Mouse (Mus musculus) MEL (cell line): ENCODE measurements at regions not wholly inside any gene's neighbourhood (a gene's known extent, or its start where the extent isn't known, plus 50 kb on each side); places are given as distances from the start of the nearest gene placed in this dataset.

Experiments used
- DNase-seq: peaks from one replicate; pipeline ENCODE4 v3.0.0; 2011; ENCODE audit warnings: low read depth, low spot score
- H3K27ac ChIP-seq: 2 replicates; pipeline ENCODE4 v1.5.1; 2012; ENCODE audit warnings: low read depth, mild to moderate bottlenecking, control low read depth, low read length, moderate library complexity; ENCODE audit not compliant: control insufficient read depth
- H3K27me3 ChIP-seq, 2 experiments: fragments of 150-350 bp in 1 of 2; sonication (generic) in 1 of 2; 2 replicates each; pipeline ENCODE4 v1.6.1; 2012; ENCODE audit warnings: low read length in 2 of 2, mild to moderate bottlenecking in 2 of 2, improper control_type of control experiment in 1 of 2, moderate library complexity in 1 of 2; ENCODE audit not compliant: insufficient read depth in 2 of 2, control insufficient read depth in 1 of 2
- H3K36me3 ChIP-seq, 2 experiments: 2 replicates each; pipeline ENCODE4 v1.6.1; 2012 to 2014; ENCODE audit warnings: low read length in 2 of 2, improper control_type of control experiment in 1 of 2, inconsistent platforms in 1 of 2, mild to moderate bottlenecking in 1 of 2; ENCODE audit not compliant: insufficient read depth in 2 of 2, control insufficient read depth in 1 of 2
- H3K4me1 ChIP-seq, 2 experiments: fragments of 150-350 bp in 1 of 2; sonication (generic) in 1 of 2; 2 replicates each; pipeline ENCODE4 v1.6.1; 2012; ENCODE audit warnings: low read length in 2 of 2, improper control_type of control experiment in 1 of 2, mild to moderate bottlenecking in 1 of 2; ENCODE audit not compliant: insufficient read depth in 2 of 2, control insufficient read depth in 1 of 2
- H3K4me3 ChIP-seq, 2 experiments: fragments of 150-350 bp in 1 of 2; sonication (generic) in 1 of 2; 2 replicates each; pipeline ENCODE4 v1.5.1; 2012; ENCODE audit warnings: low read depth in 2 of 2, low read length in 2 of 2, mild to moderate bottlenecking in 2 of 2, moderate library complexity in 2 of 2, control low read depth in 1 of 2, improper control_type of control experiment in 1 of 2; ENCODE audit not compliant: control insufficient read depth in 1 of 2, insufficient read depth in 1 of 2
- H3K79me2 ChIP-seq: 2 replicates; pipeline ENCODE4 v1.6.1; 2012; ENCODE audit warnings: mild to moderate bottlenecking, low read length, moderate library complexity; ENCODE audit not compliant: control insufficient read depth, poor library complexity, insufficient read depth
- H3K9ac ChIP-seq: 2 replicates; pipeline ENCODE4 v1.6.1; 2012; ENCODE audit warnings: low read depth, mild to moderate bottlenecking, control low read depth, low read length, moderate library complexity; ENCODE audit not compliant: control insufficient read depth, poor library complexity, severe bottlenecking
- H3K9me3 ChIP-seq: fragments of 150-350 bp; sonication (generic); replicated peaks from 2 replicates; pipeline ENCODE4 v1.6.1; 2012; ENCODE audit warnings: mild to moderate bottlenecking, low read length, improper control_type of control experiment, moderate library complexity; ENCODE audit not compliant: insufficient read depth
- CHD1 ChIP-seq: IDR thresholded peaks from 2 replicates; pipeline ENCODE4 v1.6.1; 2012; ENCODE audit warnings: low read depth, mild to moderate bottlenecking, inconsistent platforms, low read length, improper control_type of control experiment
- CHD2 ChIP-seq: IDR thresholded peaks from 2 replicates; pipeline ENCODE4 v1.6.1; 2011; ENCODE audit warnings: low read length, improper control_type of control experiment
- CTCF ChIP-seq, 3 experiments: IDR thresholded peaks in 2 of 3; conservative IDR thresholded peaks in 1 of 3; 2 replicates each; pipeline ENCODE4 v1.5.1; 2011 to 2012; ENCODE audit warnings: low read length in 3 of 3, low read depth in 2 of 3, mild to moderate bottlenecking in 2 of 3, improper control_type of control experiment in 1 of 3, inconsistent platforms in 1 of 3, mixed read lengths in 1 of 3, moderate library complexity in 1 of 3; ENCODE audit not compliant: control insufficient read depth in 1 of 3, insufficient read depth in 1 of 3, poor library complexity in 1 of 3, severe bottlenecking in 1 of 3
- ELF1 ChIP-seq: IDR thresholded peaks from 2 replicates; pipeline ENCODE4 v1.6.1; 2014; ENCODE audit warnings: low read depth, mild to moderate bottlenecking, inconsistent platforms, low read length, improper control_type of control experiment, moderate library complexity
- ETS1 ChIP-seq: IDR thresholded peaks from 2 replicates; pipeline ENCODE4 v1.6.1; 2012; ENCODE audit warnings: low read depth, mild to moderate bottlenecking, inconsistent platforms, low read length, improper control_type of control experiment, moderate library complexity
- GABPA ChIP-seq: IDR thresholded peaks from 2 replicates; pipeline ENCODE4 v1.6.1; 2012; ENCODE audit warnings: low read depth, mild to moderate bottlenecking, inconsistent platforms, low read length, improper control_type of control experiment, moderate library complexity
- GATA1 ChIP-seq: IDR thresholded peaks from 2 replicates; pipeline ENCODE4 v1.6.1; 2011; ENCODE audit warnings: low read depth, low read length, improper control_type of control experiment
- MAFK ChIP-seq: IDR thresholded peaks from 2 replicates; pipeline ENCODE4 v1.6.1; 2011; ENCODE audit warnings: low read depth, mild to moderate bottlenecking, low read length, improper control_type of control experiment, borderline replicate concordance
- MAZ ChIP-seq: IDR thresholded peaks from 2 replicates; pipeline ENCODE4 v1.6.1; 2012; ENCODE audit warnings: low read depth, mild to moderate bottlenecking, inconsistent platforms, low read length, improper control_type of control experiment
- MEF2A ChIP-seq: IDR thresholded peaks from 2 replicates; pipeline ENCODE4 v1.6.1; 2014; ENCODE audit warnings: low read depth, mild to moderate bottlenecking, inconsistent platforms, low read length, improper control_type of control experiment; ENCODE audit not compliant: poor library complexity, insufficient replicate concordance, severe bottlenecking; ENCODE audit errors: extremely low read depth
- MYC ChIP-seq: IDR thresholded peaks from 2 replicates; pipeline ENCODE4 v1.6.1; 2011; ENCODE audit warnings: low read depth, mild to moderate bottlenecking, low read length, improper control_type of control experiment, moderate library complexity
- POLR2A ChIP-seq, 2 experiments: IDR thresholded peaks; 2 replicates each; pipeline ENCODE4 v1.6.1; 2011 to 2012; ENCODE audit warnings: low read length in 2 of 2, mild to moderate bottlenecking in 2 of 2, control low read depth in 1 of 2, improper control_type of control experiment in 1 of 2, low read depth in 1 of 2, moderate library complexity in 1 of 2; ENCODE audit not compliant: control insufficient read depth in 1 of 2, insufficient read depth in 1 of 2, poor library complexity in 1 of 2
- POLR2AphosphoS5 ChIP-seq: IDR thresholded peaks from 2 replicates; pipeline ENCODE4 v1.6.1; 2012; ENCODE audit warnings: low read depth, borderline replicate concordance, mild to moderate bottlenecking, inconsistent platforms, low read length, moderate library complexity, mixed read lengths
- RAD21 ChIP-seq: IDR thresholded peaks from 2 replicates; pipeline ENCODE4 v1.6.1; 2011; ENCODE audit warnings: mild to moderate bottlenecking, low read depth, low read length, improper control_type of control experiment
- SIN3A ChIP-seq: IDR thresholded peaks from 2 replicates; pipeline ENCODE4 v1.6.1; 2012; ENCODE audit warnings: low read length, improper control_type of control experiment, inconsistent platforms
- SMC3 ChIP-seq: IDR thresholded peaks from 2 replicates; pipeline ENCODE4 v1.6.1; 2011; ENCODE audit warnings: low read depth, low read length, improper control_type of control experiment
- TAL1 ChIP-seq: IDR thresholded peaks from 2 replicates; pipeline ENCODE4 v1.6.1; 2012; ENCODE audit warnings: mild to moderate bottlenecking, inconsistent platforms, low read length, moderate library complexity, mixed read lengths
- TBP ChIP-seq: IDR thresholded peaks from 2 replicates; pipeline ENCODE4 v1.8.0; 2011; ENCODE audit warnings: low read depth, low read length, improper control_type of control experiment
- TCF12 ChIP-seq: IDR thresholded peaks from 2 replicates; pipeline ENCODE4 v1.6.1; 2014; ENCODE audit warnings: low read depth, mild to moderate bottlenecking, inconsistent platforms, low read length, improper control_type of control experiment, moderate library complexity
- USF1 ChIP-seq: IDR thresholded peaks from 2 replicates; pipeline ENCODE4 v1.6.1; 2014; ENCODE audit warnings: low read depth, mild to moderate bottlenecking, inconsistent platforms, low read length, improper control_type of control experiment, moderate library complexity
- ZC3H11A ChIP-seq: IDR thresholded peaks from 2 replicates; pipeline ENCODE4 v1.6.1; 2012; ENCODE audit warnings: low read depth, mild to moderate bottlenecking, inconsistent platforms, low read length, improper control_type of control experiment
- ZMIZ1 ChIP-seq: IDR thresholded peaks from 2 replicates; pipeline ENCODE4 v1.6.1; 2012; ENCODE audit warnings: low read depth, mild to moderate bottlenecking, inconsistent platforms, low read length, improper control_type of control experiment, moderate library complexity
- ZNF384 ChIP-seq: IDR thresholded peaks from 2 replicates; pipeline ENCODE4 v1.6.1; 2012; ENCODE audit warnings: low read depth, mild to moderate bottlenecking, inconsistent platforms, low read length, improper control_type of control experiment

DNA sequence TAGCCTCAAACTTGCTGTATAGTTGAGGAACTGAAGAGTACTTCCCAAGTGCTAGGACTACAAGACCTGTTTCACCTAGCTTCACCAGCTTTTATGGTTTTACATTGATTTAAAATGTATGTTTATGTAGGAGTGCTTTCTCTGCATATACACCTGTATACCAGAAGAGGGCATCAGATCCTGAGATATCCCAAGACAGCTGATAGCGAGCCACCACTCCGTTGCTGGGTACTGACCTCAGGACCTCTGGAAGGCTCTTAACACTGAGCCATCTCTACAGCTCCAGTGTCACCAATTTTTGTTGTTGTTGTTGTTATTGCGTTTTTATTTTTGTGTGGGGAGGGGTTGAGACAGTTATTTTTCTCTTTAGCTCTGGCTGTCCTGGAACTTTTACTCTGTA is 55.9 kb upstream of the Ddx3x start:
- Histone ChIP-seq H3K9ac (peak overlapping the region; percentile 15; the same call in 1 of the 2 replicates), H3K4me3 (no peak overlapping the region), H3K4me1 (peaks cover 0 to 4% of the 10 kb centered on the region in 2 experiments; a peak in 2 of 4 replicates), H3K27ac (no peak overlapping the region), H3K79me2 (no peaks in the 10 kb centered on the region), H3K9me3 (no peaks in the 10 kb centered on the region), H3K27me3 (no peaks in the 10 kb centered on the region), H3K36me3 (peaks cover 0 to 2% of the 10 kb centered on the region in 2 experiments; a peak in 1 of 4 replicates)
- TF ChIP-seq ZC3H11A = peak; percentile 99
- 0 out of 2 replicates have a peak, but pooled peaks have one; percentile 48 for TF ChIP-seq MYC
- peak; percentile 94 for TF ChIP-seq RAD21
- TF ChIP-seq CHD2 = no peak
- TF ChIP-seq ZNF384 = peak; percentile 65
- TF ChIP-seq GATA1 = peak; percentile 57; the same call in 1 of the 2 replicates
- no peak for TF ChIP-seq SIN3A
- peak; percentile 62 to 88 (median 67) for TF ChIP-seq CTCF (IDR thresholded peaks at IDR 0.05 in 2 of 3, conservative IDR thresholded peaks at IDR 0.05 in 1 of 3; ENCODE audit: control insufficient read depth in 1 of 3, insufficient read depth in 1 of 3, low read depth in 2 of 3, low read length in 3 of 3, poor library complexity in 1 of 3, severe bottlenecking in 1 of 3)
- TF ChIP-seq SMC3 = peak; percentile 97
- no peak for TF ChIP-seq CHD1
- TF ChIP-seq ZMIZ1 = no peak
- DNase-seq = peak; percentile 76

GRCm38 (mm10) chrX:13226429-13226828 is 54.3 kb upstream of the Ddx3x start:
- H3K4me3 ChIP-seq = no peak overlapping the region
- H3K27me3 ChIP-seq = no peaks in the 10 kb centered on the region
- H3K4me1 ChIP-seq = peaks cover 4 to 9% of the 10 kb centered on the region in 2 experiments; a peak in 3 of 4 replicates
- H3K36me3 ChIP-seq = peaks cover 0 to 6% of the 10 kb centered on the region in 2 experiments; a peak in 2 of 4 replicates
- no peak for DNase-seq
- no peak overlapping the region for H3K27ac ChIP-seq
- H3K9me3 ChIP-seq = no peaks in the 10 kb centered on the region
- no peak overlapping the region for H3K9ac ChIP-seq
- TF ChIP-seq ZMIZ1 = peak; percentile 95
- TF ChIP-seq POLR2AphosphoS5 = no peak
- TF ChIP-seq, all 39 proteins: peak for 1
- H3K79me2 ChIP-seq = peaks cover 2% of the 10 kb centered on the region; the same call in 1 of the 2 replicates

DNA sequence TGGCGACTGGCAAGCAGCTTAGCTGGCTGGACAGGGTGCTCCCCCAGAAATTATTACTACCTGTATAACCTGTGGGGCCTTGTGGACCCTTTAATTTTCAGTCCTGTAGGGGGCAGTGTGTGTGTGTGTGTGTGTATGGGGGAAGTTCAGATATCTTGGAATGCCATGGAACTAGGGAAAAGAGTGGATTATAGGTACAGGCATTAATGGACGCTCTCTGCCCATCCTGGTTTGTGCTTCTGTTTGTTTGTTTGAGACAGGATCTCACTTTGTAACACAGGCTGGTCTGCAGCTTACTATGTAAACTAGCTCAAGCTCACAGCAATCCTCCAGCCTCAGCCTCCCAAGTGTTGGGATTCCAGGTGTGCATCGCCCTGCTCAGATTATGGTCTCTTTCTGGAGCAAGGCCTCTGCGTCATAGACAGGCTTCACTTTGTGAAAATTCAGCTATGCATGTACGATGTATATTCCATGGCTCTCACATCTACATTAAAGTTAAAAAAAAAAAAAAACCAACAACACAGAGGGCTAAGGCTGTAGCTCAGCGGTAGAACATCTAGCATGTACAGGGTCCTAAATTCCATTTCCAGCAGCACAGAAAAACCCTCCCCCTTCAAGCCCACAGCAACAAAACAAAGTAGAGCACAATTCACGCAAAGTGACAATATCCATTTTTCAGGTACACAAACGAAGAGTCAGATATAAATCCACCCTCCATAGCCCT is 50.7 kb upstream of the Ddx3x start:
- Histone ChIP-seq H3K27me3 (no peaks in the 10 kb centered on the region), H3K79me2 (peaks cover 2% of the 10 kb centered on the region; the same call in 1 of the 2 replicates), H3K4me3 (peak overlapping the region; percentile 66 to 72), H3K4me1 (peaks cover 20 to 28% of the 10 kb centered on the region in 2 experiments), H3K27ac (peak overlapping the region; percentile 98), H3K9me3 (no peaks in the 10 kb centered on the region), H3K36me3 (peaks cover 0 to 25% of the 10 kb centered on the region in 2 experiments; a peak in 2 of 4 replicates), H3K9ac (peak overlapping the region; percentile 83)
- DNase-seq = peak; percentile 83
- TF ChIP-seq MYC = no peak
- peak; percentile 69 for TF ChIP-seq ZC3H11A
- TF ChIP-seq ETS1 = peak; percentile 8; the same call in 1 of the 2 replicates
- TF ChIP-seq RAD21 = peak; percentile 69
- TF ChIP-seq USF1 = no peak
- no peak for TF ChIP-seq TBP
- peak; percentile 75 for TF ChIP-seq SMC3
- no peak for TF ChIP-seq POLR2A (IDR thresholded peaks at IDR 0.05; ENCODE audit: control insufficient read depth in 1 of 2, insufficient read depth in 1 of 2, low read depth in 1 of 2, low read length in 2 of 2, poor library complexity in 1 of 2)
- no peak for TF ChIP-seq TAL1
- TF ChIP-seq MAZ = 0 out of 2 replicates have a peak, but pooled peaks have one; percentile 3
- no peak for TF ChIP-seq CHD2
- 0 out of 2 replicates have a peak, but pooled peaks have one; percentile 8 for TF ChIP-seq TCF12
- TF ChIP-seq MAFK = no peak
- TF ChIP-seq GABPA = no peak
- no peak for TF ChIP-seq MEF2A
- no peak for TF ChIP-seq ELF1
- no peak for TF ChIP-seq ZMIZ1
